Mouse (Mus musculus) midbrain, embryonic 13.5 days (tissue): ENCODE measurements around the gene Pik3ca. TPM values are rescaled to one million over a fixed set of nuclear protein-coding genes. Genes with fewer than 3 reads are reported as not detected.

Experiments used
- ATAC-seq: fragments of 200-750 bp; cut with Nextera tagmentation; 2 replicates; pipeline ENCODE4 v1.8.0; 2017; ENCODE audit warnings: mild to moderate bottlenecking, moderate TSS enrichment, moderate library complexity
- H3K27ac ChIP-seq: fragments of 300-500 bp; sonication (generic); 2 replicates; pipeline ENCODE4 v1.5.1; 2015; ENCODE audit warnings: inconsistent platforms, mild to moderate bottlenecking, moderate library complexity
- H3K27me3 ChIP-seq: fragments of 300-500 bp; sonication (generic); 2 replicates; pipeline ENCODE4 v1.6.1; 2015; ENCODE audit warnings: mild to moderate bottlenecking, inconsistent platforms
- H3K36me3 ChIP-seq: fragments of 300-500 bp; sonication (generic); 2 replicates; pipeline ENCODE4 v1.6.1; 2015; ENCODE audit warnings: mild to moderate bottlenecking, inconsistent platforms
- H3K4me1 ChIP-seq: fragments of 300-500 bp; sonication (generic); replicated peaks from 2 replicates; pipeline ENCODE4 v1.6.1; 2015; ENCODE audit warnings: inconsistent platforms
- H3K4me2 ChIP-seq: fragments of 300-500 bp; sonication (generic); replicated peaks from 2 replicates; pipeline ENCODE4 v1.6.1; 2015; ENCODE audit warnings: moderate library complexity, mild to moderate bottlenecking, inconsistent platforms
- H3K4me3 ChIP-seq: fragments of 300-500 bp; sonication (generic); replicated peaks from 2 replicates; pipeline ENCODE4 v1.5.1; 2015; ENCODE audit warnings: mild to moderate bottlenecking, inconsistent platforms
- H3K9ac ChIP-seq: fragments of 300-500 bp; sonication (generic); replicated peaks from 2 replicates; pipeline ENCODE4 v1.6.1; 2015; ENCODE audit warnings: mild to moderate bottlenecking, inconsistent platforms
- H3K9me3 ChIP-seq: fragments of 300-500 bp; sonication (generic); 2 replicates; pipeline ENCODE4 v1.6.1; 2016; ENCODE audit warnings: mild to moderate bottlenecking, inconsistent platforms
- WGBS: fragments of 180-500 bp; shearing (Covaris S2); methylation state at CpG from one replicate; pipeline ENCODE4 v1.1.7; 2015; 5-methylcytosine and 5-hydroxymethylcytosine counted together
- polyA plus RNA-seq: library from polyadenylated mRNA; unstranded; fragments of >200 nt; fragmentation: Nextera tagmentation; extraction: Ambion mirVana; gene quantifications from 2 replicates; pipeline ENCODE4 v1.2.1, GENCODE M21; 2015

Gene Pik3ca
- polyA plus RNA-seq, 1 experiment from 2014 or later = 14.6 TPM

DNA sequence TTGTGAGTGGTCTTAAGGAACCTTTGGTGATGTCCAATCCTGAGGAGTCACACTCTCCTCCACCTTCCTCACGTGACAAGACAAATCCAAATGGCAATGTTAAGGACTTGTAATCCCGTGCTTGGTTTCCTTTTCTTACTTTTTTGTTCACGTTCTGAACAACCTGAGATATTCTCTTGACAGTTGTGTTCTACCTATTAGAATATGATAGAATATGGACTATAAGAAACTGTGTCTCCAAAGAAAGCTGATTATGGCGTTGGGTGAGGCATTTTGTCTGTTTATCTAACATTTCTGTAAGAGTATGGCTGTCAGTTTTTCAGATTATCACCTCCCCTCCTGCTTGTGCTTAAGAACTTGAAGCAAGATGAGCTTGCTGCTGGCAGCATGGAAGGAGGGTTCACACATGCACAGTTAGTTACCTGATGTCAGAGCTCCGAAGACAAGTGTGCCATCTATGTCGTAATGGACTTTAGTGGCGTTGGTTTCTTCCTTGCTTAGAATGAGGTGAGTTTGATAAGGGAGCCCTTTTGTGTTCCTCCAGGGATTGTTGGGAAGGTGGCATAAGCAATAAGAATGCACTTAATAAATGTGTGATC, 115.3 kb downstream of the Pik3ca start:
- no peak overlapping the region for H3K9ac ChIP-seq
- WGBS = 90% methylated on average over 7 of the region's 7 CpGs
- H3K4me1 ChIP-seq = peaks cover 33% of the 10 kb centered on the region
- no peaks in the 10 kb centered on the region for H3K27me3 ChIP-seq
- no peaks in the 10 kb centered on the region for H3K9me3 ChIP-seq
- H3K4me2 ChIP-seq = no peak overlapping the region
- H3K27ac ChIP-seq = no peak overlapping the region
- no peak for ATAC-seq
- H3K4me3 ChIP-seq = no peak overlapping the region
- H3K36me3 ChIP-seq = peaks cover 20% of the 10 kb centered on the region

DNA sequence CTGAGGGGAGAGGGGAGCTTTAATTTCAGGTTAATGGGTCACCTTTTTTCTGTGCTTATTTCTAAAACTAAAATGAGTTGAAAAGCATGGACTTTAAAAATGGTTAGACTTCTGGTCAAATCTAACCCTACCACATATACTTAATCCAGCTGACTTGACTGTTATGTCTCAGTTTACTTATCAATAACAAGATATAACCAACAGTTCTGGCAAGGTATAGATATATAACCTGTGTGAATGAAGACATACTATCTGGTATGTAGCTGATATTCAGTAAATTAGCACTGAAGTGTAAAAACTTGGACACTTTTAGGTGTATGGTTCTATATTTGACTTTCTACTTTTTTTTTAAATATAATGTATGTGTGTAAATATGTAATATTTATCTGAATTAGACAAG, 116.1 kb downstream of the Pik3ca start:
- no peak overlapping the region for H3K4me2 ChIP-seq
- H3K27ac ChIP-seq = no peak overlapping the region
- H3K4me3 ChIP-seq = no peak overlapping the region
- no peaks in the 10 kb centered on the region for H3K27me3 ChIP-seq
- H3K4me1 ChIP-seq = peaks cover 33% of the 10 kb centered on the region
- H3K9ac ChIP-seq = no peak overlapping the region
- no peak for ATAC-seq
- H3K36me3 ChIP-seq = peaks cover 21% of the 10 kb centered on the region
- no peaks in the 10 kb centered on the region for H3K9me3 ChIP-seq

Other genes with a start within 250 kb of the Pik3ca start
- 7.8 and 9.4 TPM in 2 replicates for gene Zmat3, start 31.7 kb upstream of the Pik3ca start, polyA plus RNA-seq
- 0.09 and 0.15 TPM in 2 replicates for gene Kcnmb3, start 94.6 kb downstream of the Pik3ca start, polyA plus RNA-seq
- gene Zfp639, start 112.6 kb downstream of the Pik3ca start, polyA plus RNA-seq = 36.5 and 40.4 TPM in 2 replicates
- 35.9 and 39.9 TPM in 2 replicates for gene Mfn1, start 131.8 kb downstream of the Pik3ca start, polyA plus RNA-seq
- 53.5 and 55.5 TPM in 2 replicates for gene Gnb4, start 218.9 kb downstream of the Pik3ca start, polyA plus RNA-seq